Mouse (Mus musculus): ENCODE data around the gene Adam8. TPM values are rescaled to one million over a fixed set of nuclear protein-coding genes. Genes with fewer than 3 reads are reported as not detected.

The Adam8 gene
- polyA plus RNA-seq, 1 experiment, result 4.1 TPM

- no peak overlapping the region for H3K4me3 ChIP-seq (replicated peaks; ENCODE audit: insufficient read depth, low read depth, low read length)
- WGBS, result 26% methylated on average over 4 of the region's 4 CpGs
- DNase-seq, result no peak
- no peaks in the 10 kb centered on the region for H3K27me3 ChIP-seq (ENCODE audit: control insufficient read depth, insufficient read depth, low read length)
- no peaks in the 10 kb centered on the region for H3K4me1 ChIP-seq (ENCODE audit: control insufficient read depth, insufficient read depth, low read length)
- no peak for TF ChIP-seq POLR2A (IDR thresholded peaks at IDR 0.05; ENCODE audit: borderline replicate concordance, insufficient read depth, low read length)
- no peak for TF ChIP-seq CTCF (IDR thresholded peaks at IDR 0.05; ENCODE audit: borderline replicate concordance, insufficient read depth, low read depth, low read length)
- H3K27ac ChIP-seq (ENCODE audit: insufficient read depth, low read length), result no peak overlapping the region
Measured at GRCm38 (mm10) chr7:139967175-139967574, 25.2 kb downstream of the Adam8 start.

GRCm38 (mm10) chr7:139963814-139964213 is 28.5 kb downstream of the Adam8 start:
- Histone ChIP-seq H3K27me3 (ENCODE audit: control insufficient read depth, insufficient read depth, low read length) (no peaks in the 10 kb centered on the region), H3K4me3 (replicated peaks; ENCODE audit: insufficient read depth, low read depth, low read length) (no peak overlapping the region), H3K27ac (ENCODE audit: insufficient read depth, low read length) (no peak overlapping the region), H3K4me1 (ENCODE audit: control insufficient read depth, insufficient read depth, low read length) (no peaks in the 10 kb centered on the region)
- no peak for DNase-seq
- whole genome bisulfite sequencing, result 43% methylated on average over 4 of the region's 4 CpGs
- no peak for TF ChIP-seq POLR2A (IDR thresholded peaks at IDR 0.05; ENCODE audit: borderline replicate concordance, insufficient read depth, low read length)
- no peak for TF ChIP-seq CTCF (IDR thresholded peaks at IDR 0.05; ENCODE audit: borderline replicate concordance, insufficient read depth, low read depth, low read length)

DNA sequence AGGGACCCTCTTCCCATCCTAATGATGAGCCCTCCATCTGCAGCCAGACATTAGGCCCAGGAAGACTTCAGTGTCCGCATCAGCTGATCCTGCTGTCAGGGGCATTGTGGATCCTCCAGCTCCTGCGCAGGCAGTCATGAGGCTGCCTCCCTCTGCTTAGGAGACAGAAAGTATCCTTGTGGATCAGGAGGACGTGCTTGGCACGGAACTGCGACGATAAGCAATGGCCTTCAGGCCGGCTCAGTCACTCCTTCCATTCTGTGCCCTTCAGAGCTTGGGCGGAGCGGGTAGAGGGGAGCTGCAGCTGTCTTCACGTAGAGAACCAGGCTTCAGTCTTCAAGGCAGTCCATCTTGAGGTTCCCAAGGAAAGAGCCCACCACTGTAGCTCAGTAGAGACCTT is 31.2 kb downstream of the Adam8 start:
- H3K27ac ChIP-seq (ENCODE audit: insufficient read depth, low read length), result no peak overlapping the region
- no peak for DNase-seq
- WGBS, result 86% methylated on average over 10 of the region's 10 CpGs
- no peaks in the 10 kb centered on the region for H3K4me1 ChIP-seq (ENCODE audit: control insufficient read depth, insufficient read depth, low read length)
- no peaks in the 10 kb centered on the region for H3K27me3 ChIP-seq (ENCODE audit: control insufficient read depth, insufficient read depth, low read length)
- H3K4me3 ChIP-seq (replicated peaks; ENCODE audit: insufficient read depth, low read depth, low read length), result no peak overlapping the region
- TF ChIP-seq POLR2A (IDR thresholded peaks at IDR 0.05; ENCODE audit: borderline replicate concordance, insufficient read depth, low read length) (no peak), CTCF (IDR thresholded peaks at IDR 0.05; ENCODE audit: borderline replicate concordance, insufficient read depth, low read depth, low read length) (no peak)

DNA sequence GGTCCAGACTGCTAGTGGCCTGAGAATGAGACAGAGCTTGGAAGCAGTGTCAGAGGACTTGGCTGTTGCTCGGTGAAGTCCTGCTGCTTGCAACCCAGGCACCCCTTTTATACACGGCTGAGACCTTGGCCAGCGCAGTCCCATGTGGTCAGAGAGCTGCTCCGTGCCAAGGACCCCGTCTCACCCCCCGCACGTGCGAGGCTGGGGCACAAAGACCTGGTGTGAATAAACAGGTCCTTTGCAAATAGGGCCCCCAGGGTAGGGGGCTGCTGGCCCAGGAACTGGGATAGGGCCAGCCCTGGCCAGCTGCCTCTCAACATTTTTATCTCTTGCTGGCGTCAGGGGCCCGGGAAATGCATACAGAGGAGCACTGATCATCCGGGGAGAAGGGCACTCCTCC is 34.4 kb downstream of the Adam8 start:
- H3K4me3 ChIP-seq (replicated peaks; ENCODE audit: insufficient read depth, low read depth, low read length), result no peak overlapping the region
- TF ChIP-seq POLR2A (IDR thresholded peaks at IDR 0.05; ENCODE audit: borderline replicate concordance, insufficient read depth, low read length), result no peak
- no peak for TF ChIP-seq CTCF (IDR thresholded peaks at IDR 0.05; ENCODE audit: borderline replicate concordance, insufficient read depth, low read depth, low read length)
- H3K27me3 ChIP-seq (ENCODE audit: control insufficient read depth, insufficient read depth, low read length), result no peaks in the 10 kb centered on the region
- H3K4me1 ChIP-seq (ENCODE audit: control insufficient read depth, insufficient read depth, low read length), result no peaks in the 10 kb centered on the region
- 15% methylated on average over 11 of the region's 11 CpGs for WGBS
- H3K27ac ChIP-seq (ENCODE audit: insufficient read depth, low read length), result no peak overlapping the region
- DNase-seq, result no peak

DNA sequence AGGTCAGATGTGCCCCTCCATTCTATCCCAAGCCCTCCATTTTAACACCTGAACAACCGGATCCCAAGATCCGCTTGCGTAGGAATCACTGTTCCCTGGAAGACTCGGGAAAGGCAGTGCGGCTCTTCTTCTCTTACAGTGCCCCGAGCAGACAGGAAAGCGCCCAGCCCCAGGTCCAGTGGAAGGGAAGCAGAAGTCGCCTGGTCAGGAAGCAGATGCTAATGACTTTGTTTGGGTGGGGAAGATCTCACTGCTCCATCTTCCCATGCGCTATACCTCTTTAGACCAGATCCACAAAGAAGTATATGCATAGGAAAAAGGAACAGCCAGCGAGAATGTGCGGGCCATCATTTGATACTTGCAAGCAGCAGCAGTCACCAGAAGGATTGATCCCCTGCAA is 34.9 kb downstream of the Adam8 start:
- H3K4me3 ChIP-seq (replicated peaks; ENCODE audit: insufficient read depth, low read depth, low read length), result no peak overlapping the region
- 79% methylated on average over 11 of the region's 11 CpGs for WGBS
- TF ChIP-seq POLR2A (IDR thresholded peaks at IDR 0.05; ENCODE audit: borderline replicate concordance, insufficient read depth, low read length), result no peak
- TF ChIP-seq CTCF (IDR thresholded peaks at IDR 0.05; ENCODE audit: borderline replicate concordance, insufficient read depth, low read depth, low read length), result no peak

GRCm38 (mm10) chr7:139956658-139957057 is 35.7 kb downstream of the Adam8 start:
- Histone ChIP-seq H3K27ac (ENCODE audit: insufficient read depth, low read length) (no peak overlapping the region), H3K4me3 (replicated peaks; ENCODE audit: insufficient read depth, low read depth, low read length) (no peak overlapping the region), H3K4me1 (ENCODE audit: control insufficient read depth, insufficient read depth, low read length) (no peaks in the 10 kb centered on the region), H3K27me3 (ENCODE audit: control insufficient read depth, insufficient read depth, low read length) (no peaks in the 10 kb centered on the region)
- WGBS, result 82% methylated on average over 3 of the region's 3 CpGs
- DNase-seq, result no peak
- no peak for TF ChIP-seq POLR2A (IDR thresholded peaks at IDR 0.05; ENCODE audit: borderline replicate concordance, insufficient read depth, low read length)
- TF ChIP-seq CTCF (IDR thresholded peaks at IDR 0.05; ENCODE audit: borderline replicate concordance, insufficient read depth, low read depth, low read length), result no peak

More for the DNA sequence above, 34.9 kb downstream of the Adam8 start:
- Histone ChIP-seq H3K27ac (ENCODE audit: insufficient read depth, low read length) (no peak overlapping the region), H3K4me1 (ENCODE audit: control insufficient read depth, insufficient read depth, low read length) (no peaks in the 10 kb centered on the region), H3K27me3 (ENCODE audit: control insufficient read depth, insufficient read depth, low read length) (no peaks in the 10 kb centered on the region)
- DNase-seq, result no peak

GRCm38 (mm10) chr7:139955505-139955904 is 36.9 kb downstream of the Adam8 start:
- whole genome bisulfite sequencing, result 80% methylated on average over 4 of the region's 4 CpGs
- H3K27me3 ChIP-seq (ENCODE audit: control insufficient read depth, insufficient read depth, low read length), result no peaks in the 10 kb centered on the region
- H3K4me1 ChIP-seq (ENCODE audit: control insufficient read depth, insufficient read depth, low read length), result 0 out of 2 replicates have a peak, but pooled peaks cover under 1% of the 10 kb centered on the region
- TF ChIP-seq POLR2A (IDR thresholded peaks at IDR 0.05; ENCODE audit: borderline replicate concordance, insufficient read depth, low read length), result no peak
- TF ChIP-seq CTCF (IDR thresholded peaks at IDR 0.05; ENCODE audit: borderline replicate concordance, insufficient read depth, low read depth, low read length), result no peak
- no peak for DNase-seq
- no peak overlapping the region for H3K4me3 ChIP-seq (replicated peaks; ENCODE audit: insufficient read depth, low read depth, low read length)
- H3K27ac ChIP-seq (ENCODE audit: insufficient read depth, low read length), result no peak overlapping the region

GRCm38 (mm10) chr7:139951991-139952633 is 40.2 kb downstream of the Adam8 start:
- DNase-seq, result no peak
- TF ChIP-seq POLR2A (IDR thresholded peaks at IDR 0.05; ENCODE audit: borderline replicate concordance, insufficient read depth, low read length), result no peak
- TF ChIP-seq CTCF (IDR thresholded peaks at IDR 0.05; ENCODE audit: borderline replicate concordance, insufficient read depth, low read depth, low read length), result no peak
- 86% methylated on average over 6 of the region's 6 CpGs for WGBS
- Histone ChIP-seq H3K27ac (ENCODE audit: insufficient read depth, low read length) (no peak overlapping the region), H3K27me3 (ENCODE audit: control insufficient read depth, insufficient read depth, low read length) (no peaks in the 10 kb centered on the region), H3K4me3 (replicated peaks; ENCODE audit: insufficient read depth, low read depth, low read length) (no peak overlapping the region), H3K4me1 (ENCODE audit: control insufficient read depth, insufficient read depth, low read length) (0 out of 2 replicates have a peak, but pooled peaks cover 4% of the 10 kb centered on the region)

All from cerebellum, adult 2 months (tissue).